Mouse (Mus musculus) heart, embryonic 14.5 days (tissue): Measurements from ENCODE around the gene H2afz. TPM values are rescaled to one million over a fixed set of nuclear protein-coding genes. Genes with fewer than 3 reads are reported as not detected.
A peak's percentile ranks its signal among the peaks of the same experiment; 100 is the strongest.
"Not testable (repeated sequence)": the region's sequence is repeated elsewhere in the genome, so short reads cannot be mapped to it uniquely, and the experiment has no call there.

Experiments
- ATAC-seq: fragments of 200-750 bp; cut with Nextera tagmentation; 2 replicates; pipeline ENCODE4 v1.8.0; 2017; ENCODE audit warnings: low read depth, moderate TSS enrichment; ENCODE audit not compliant: insufficient number of reproducible peaks, insufficient read depth, low FRiP score
- H3K27ac ChIP-seq, 2 experiments: fragments of 200-500 bp in 1 of 2; fragments of 300-500 bp in 1 of 2; sonication (generic) in 1 of 2; replicated peaks in 1 of 2; 2 replicates each; pipeline ENCODE4 v1.5.1; 2012 to 2014; ENCODE audit warnings: low read depth in 2 of 2, low read length in 2 of 2, control low read depth in 1 of 2, mild to moderate bottlenecking in 1 of 2, mixed read lengths in 1 of 2; ENCODE audit not compliant: control insufficient read depth in 1 of 2, insufficient read depth in 1 of 2
- H3K27me3 ChIP-seq: fragments of 300-500 bp; sonication (generic); 2 replicates; pipeline ENCODE4 v1.6.1; 2014; ENCODE audit warnings: mild to moderate bottlenecking, low read length, control low read depth; ENCODE audit not compliant: control insufficient read depth, insufficient read depth
- H3K36me3 ChIP-seq: fragments of 300-500 bp; sonication (generic); 2 replicates; pipeline ENCODE4 v1.6.1; 2014; ENCODE audit warnings: mild to moderate bottlenecking, control low read depth, low read length, mixed read lengths; ENCODE audit not compliant: control insufficient read depth, insufficient read depth
- H3K4me1 ChIP-seq, 2 experiments: fragments of 200-500 bp in 1 of 2; fragments of 300-500 bp in 1 of 2; sonication (generic) in 1 of 2; 2 replicates each; pipeline ENCODE4 v1.6.1; 2012 to 2014; ENCODE audit warnings: low read length in 2 of 2, control low read depth in 1 of 2, mixed read lengths in 1 of 2; ENCODE audit not compliant: control insufficient read depth in 2 of 2, insufficient read depth in 2 of 2
- H3K4me2 ChIP-seq: fragments of 300-500 bp; sonication (generic); 2 replicates; pipeline ENCODE4 v1.6.1; 2014; ENCODE audit warnings: mild to moderate bottlenecking, low read length
- H3K4me3 ChIP-seq, 2 experiments: fragments of 200-500 bp in 1 of 2; fragments of 300-500 bp in 1 of 2; sonication (generic) in 1 of 2; 2 replicates each; pipeline ENCODE4 v1.5.1; 2012 to 2014; ENCODE audit warnings: low read length in 2 of 2, mild to moderate bottlenecking in 2 of 2, control low read depth in 1 of 2, low read depth in 1 of 2, moderate library complexity in 1 of 2; ENCODE audit not compliant: control insufficient read depth in 1 of 2, insufficient read depth in 1 of 2
- H3K9ac ChIP-seq: fragments of 300-500 bp; sonication (generic); 2 replicates; pipeline ENCODE4 v1.6.1; 2014; ENCODE audit warnings: mild to moderate bottlenecking, low read length
- H3K9me3 ChIP-seq: fragments of 300-500 bp; sonication (generic); 2 replicates; pipeline ENCODE4 v1.6.1; 2016; ENCODE audit warnings: low read length, control low read depth; ENCODE audit not compliant: control insufficient read depth
- WGBS: fragments of 180-500 bp; shearing (Covaris S2); extraction: QIAGEN DNeasy Blood & Tissue Kit; methylation state at CpG from one replicate; pipeline ENCODE4 v1.1.7; 2014; 5-methylcytosine and 5-hydroxymethylcytosine counted together
- polyA plus RNA-seq: library from polyadenylated mRNA; unstranded; fragments of >200 nt; fragmentation: Nextera tagmentation; extraction: Ambion mirVana; gene quantifications from 2 replicates; pipeline ENCODE4 v1.2.1, GENCODE M21; 2014

Gene H2afz
- polyA plus RNA-seq, 1 experiment from 2014 or later: 1,071 TPM

- Histone ChIP-seq H3K9me3 (no peaks in the 10 kb centered on the region), H3K36me3 (no peaks in the 10 kb centered on the region), H3K4me1 (peaks cover 2 to 3% of the 10 kb centered on the region in 2 experiments; a peak in 3 of 4 replicates), H3K27me3 (no peaks in the 10 kb centered on the region), H3K4me3 (no peak overlapping the region), H3K27ac (no peak overlapping the region), H3K9ac (no peak overlapping the region), H3K4me2 (no peak overlapping the region)
- no peak for ATAC-seq
- 85% methylated on average over 2 of the region's 2 CpGs for WGBS
Observed at GRCm38 (mm10) chr3:137851196-137851595, 13.1 kb upstream of the H2afz start.

- H3K4me3 ChIP-seq, H3K27me3 ChIP-seq, H3K9ac ChIP-seq, ATAC-seq, H3K4me1 ChIP-seq, H3K4me2 ChIP-seq, H3K9me3 ChIP-seq, H3K36me3 ChIP-seq, H3K27ac ChIP-seq: not testable (repeated sequence)
- 68% methylated on average over 1 of the region's 1 CpGs for WGBS
Observed at GRCm38 (mm10) chr3:137853011-137853410, 11.3 kb upstream of the H2afz start.

- no peak overlapping the region for H3K4me2 ChIP-seq
- H3K4me3 ChIP-seq: no peak overlapping the region
- peaks cover 3% of the 10 kb centered on the region in 2 experiments; a peak in 3 of 4 replicates for H3K4me1 ChIP-seq
- no peaks in the 10 kb centered on the region for H3K36me3 ChIP-seq
- H3K27me3 ChIP-seq: no peaks in the 10 kb centered on the region
- H3K27ac ChIP-seq: no peak overlapping the region
- H3K9ac ChIP-seq: no peak overlapping the region
- 42% methylated on average over 3 of the region's 3 CpGs for WGBS
- ATAC-seq: no peak
- H3K9me3 ChIP-seq: no peaks in the 10 kb centered on the region
Observed at GRCm38 (mm10) chr3:137855328-137855727, 9.0 kb upstream of the H2afz start.

DNA sequence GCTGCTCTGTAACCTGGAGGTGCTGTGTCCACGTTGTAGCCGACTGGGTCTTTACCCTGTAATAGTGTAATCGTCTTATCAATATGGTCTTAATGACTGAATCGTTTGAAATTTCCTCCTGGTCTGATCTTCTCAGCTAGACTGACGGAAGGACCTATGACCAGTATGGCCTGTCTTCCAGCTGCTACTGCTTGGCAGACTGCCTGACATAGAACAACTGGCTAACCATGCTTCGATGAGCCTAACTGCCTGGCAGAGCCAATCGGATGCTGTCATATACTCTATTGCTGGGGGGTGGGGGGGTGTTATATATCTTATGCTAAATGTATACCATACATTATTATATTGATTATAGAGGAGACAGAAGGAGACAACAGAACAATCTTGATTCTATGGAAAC, 8.2 kb upstream of the H2afz start:
- Histone ChIP-seq H3K4me2 (no peak overlapping the region), H3K4me1 (peaks cover 3 to 4% of the 10 kb centered on the region in 2 experiments; a peak in 3 of 4 replicates)
- no peak for ATAC-seq

DNA sequence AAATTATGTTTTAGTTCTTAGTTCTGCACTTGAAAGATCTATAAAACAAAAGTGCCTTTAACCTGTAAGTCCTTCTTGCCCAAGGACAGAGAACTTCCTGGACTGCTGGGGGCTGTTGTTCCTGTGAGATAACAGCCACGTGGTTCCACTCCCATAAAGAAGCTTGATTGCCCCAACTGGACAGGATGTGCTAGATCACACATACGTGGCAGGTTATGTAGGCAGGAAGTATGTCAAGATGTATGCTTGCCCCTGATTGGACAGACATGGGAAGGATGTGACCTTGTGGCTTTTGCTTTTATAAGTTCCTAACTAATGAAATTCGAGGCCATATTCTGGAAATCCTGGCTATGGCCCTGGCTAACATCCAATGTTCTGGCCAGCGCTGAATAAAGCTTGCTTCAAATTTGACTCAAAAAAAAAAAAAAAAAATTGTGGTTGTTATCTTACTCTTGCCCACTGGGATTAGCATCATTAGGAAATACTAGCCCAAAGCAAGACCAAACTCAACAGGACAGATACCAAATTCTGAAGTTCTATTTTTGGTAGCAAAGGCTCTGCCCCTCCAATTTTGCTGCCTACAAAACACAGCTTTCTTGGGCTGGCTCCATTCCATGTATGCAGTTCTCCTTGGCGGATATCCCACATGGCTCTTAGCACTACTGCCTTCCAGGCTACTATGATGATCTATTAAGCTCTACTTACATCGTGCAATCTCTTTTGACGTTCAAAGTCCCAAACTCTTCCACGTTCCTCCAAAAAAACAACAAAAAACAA, 3.7 kb upstream of the H2afz start:
- H3K4me2 ChIP-seq: no peak overlapping the region
- peak overlapping the region in 1 of 2 experiments; percentile 35; a peak in 2 of 4 replicates for H3K27ac ChIP-seq
- H3K9ac ChIP-seq: no peak overlapping the region
- no peak for ATAC-seq
- H3K4me3 ChIP-seq: no peak overlapping the region
- H3K9me3 ChIP-seq: no peaks in the 10 kb centered on the region
- WGBS: 57% methylated on average over 8 of the region's 8 CpGs
- H3K27me3 ChIP-seq: no peaks in the 10 kb centered on the region
- H3K4me1 ChIP-seq: peaks cover 0 to 2% of the 10 kb centered on the region in 2 experiments; a peak in 3 of 4 replicates
- H3K36me3 ChIP-seq: no peaks in the 10 kb centered on the region

More for the DNA sequence above, 8.2 kb upstream of the H2afz start:
- Histone ChIP-seq H3K9me3 (no peaks in the 10 kb centered on the region), H3K36me3 (no peaks in the 10 kb centered on the region), H3K27me3 (no peaks in the 10 kb centered on the region), H3K9ac (no peak overlapping the region), H3K27ac (no peak overlapping the region), H3K4me3 (no peak overlapping the region)
- WGBS: 72% methylated on average over 7 of the region's 7 CpGs

GRCm38 (mm10) chr3:137861436-137861835, 2.9 kb upstream of the H2afz start:
- 92% methylated on average over 4 of the region's 4 CpGs for WGBS
- ATAC-seq: no peak
- no peak overlapping the region for H3K4me3 ChIP-seq

DNA sequence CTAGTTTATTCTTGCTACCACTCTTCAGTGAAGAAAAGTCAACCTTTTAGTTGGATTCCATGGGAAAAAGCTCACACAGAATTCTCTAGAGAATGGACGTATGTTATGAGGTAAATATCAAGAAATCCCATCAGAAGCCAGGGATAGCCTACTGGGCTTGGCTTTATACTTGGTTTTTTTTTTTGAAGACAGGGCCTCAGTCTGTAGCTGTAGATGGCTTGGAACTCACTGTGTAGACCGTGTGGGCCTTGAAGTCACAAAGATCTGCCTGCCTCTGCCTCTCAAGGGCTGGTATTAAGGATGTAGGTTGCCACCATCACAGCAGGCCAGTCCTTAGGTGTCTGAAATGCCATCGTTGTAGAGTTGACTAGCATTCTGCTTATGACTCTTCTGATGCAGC, 1.7 kb upstream of the H2afz start:
- WGBS: 91% methylated on average over 3 of the region's 3 CpGs
- Histone ChIP-seq H3K4me2 (no peak overlapping the region), H3K9me3 (no peaks in the 10 kb centered on the region), H3K27ac (no peak overlapping the region), H3K4me3 (no peak overlapping the region), H3K36me3 (peaks cover 15% of the 10 kb centered on the region), H3K9ac (no peak overlapping the region), H3K4me1 (peaks cover 2 to 9% of the 10 kb centered on the region in 2 experiments), H3K27me3 (no peaks in the 10 kb centered on the region)
- no peak for ATAC-seq

More at GRCm38 (mm10) chr3:137861436-137861835, 2.9 kb upstream of the H2afz start:
- Histone ChIP-seq H3K4me2 (no peak overlapping the region), H3K27me3 (no peaks in the 10 kb centered on the region), H3K9ac (no peak overlapping the region), H3K36me3 (peaks cover 7% of the 10 kb centered on the region), H3K27ac (no peak overlapping the region), H3K4me1 (peaks cover 2 to 4% of the 10 kb centered on the region in 2 experiments; a peak in 3 of 4 replicates), H3K9me3 (no peaks in the 10 kb centered on the region)
